Mouse (Mus musculus) brain, adult 2 months (tissue): Measurements from ENCODE around the gene Dbndd1.
"Not testable (repeated sequence)": the region's sequence is repeated elsewhere in the genome, so short reads cannot be mapped to it uniquely, and the experiment has no call there.

Experiments
- DNase-seq: peaks from one replicate; pipeline ENCODE4 v3.0.0; 2011; ENCODE audit warnings: low read depth, low spot score

Dbndd1 gene

GRCm38 (mm10) chr8:123497699-123498098 is 17.6 kb downstream of the Dbndd1 start:
- no peak for DNase-seq

- DNase-seq = no peak
These were observed 22.4 kb downstream of the Dbndd1 start for GRCm38 (mm10) chr8:123492898-123493297.

- peak; percentile 35 for DNase-seq
These were observed 23.8 kb downstream of the Dbndd1 start for GRCm38 (mm10) chr8:123491280-123492075.

- DNase-seq = no peak
These were observed 32.6 kb downstream of the Dbndd1 start for GRCm38 (mm10) chr8:123482627-123483026.

GRCm38 (mm10) chr8:123478456-123479218 is 36.6 kb downstream of the Dbndd1 start:
- peak; percentile 48 for DNase-seq

- DNase-seq = peak; percentile 95
These were observed 37.5 kb downstream of the Dbndd1 start, which contains the start of gene Afg3l1 for GRCm38 (mm10) chr8:123477737-123478258. Gene Afg3l1, plus strand, starts transcription at chr8:123477903.

GRCm38 (mm10) chr8:123476911-123477736 is 38.1 kb downstream of the Dbndd1 start:
- DNase-seq = peak; percentile 62

GRCm38 (mm10) chr8:123474549-123474948 is 40.7 kb downstream of the Dbndd1 start:
- not testable (repeated sequence) for DNase-seq

- not testable (repeated sequence) for DNase-seq
These were observed 42.3 kb downstream of the Dbndd1 start for GRCm38 (mm10) chr8:123472991-123473390.

GRCm38 (mm10) chr8:123467476-123467875 is 47.8 kb downstream of the Dbndd1 start:
- DNase-seq = no peak

GRCm38 (mm10) chr8:123463651-123464050 is 51.6 kb downstream of the Dbndd1 start:
- no peak for DNase-seq
